Comparison of ENCODE assay signal across 8 mouse cellular contexts in genomic region chr19:10710088-10710511, GRCm38 (mm10). TPM values are rescaled to one million over a fixed set of nuclear protein-coding genes. Genes with fewer than 3 reads are reported as not detected.
A peak's percentile ranks its signal among the peaks of the same experiment; 100 is the strongest.
DNase-seq lines count a peak whose midpoint lies in the region; ATAC-seq lines count a peak whose summit lies in the region.

No protein-coding gene starts in this region.

- DNase-seq in R1 (ENCODE audit: low read depth, low spot score) = peak; percentile 41
- DNase-seq in cerebellum, postnatal 10 days = peak; percentile 91 to 95
- peak; percentile 56 to 81 for DNase-seq in frontal cortex, adult 2 months (ENCODE audit: extremely low spot score in 1 of 2, low spot score in 1 of 2)
- peak; percentile 77 for DNase-seq in layer of hippocampus, adult 9-11 months
- DNase-seq in lung, postnatal 10 days = peak; percentile 74
- peak; percentile 71 to 82 for DNase-seq in right cerebral cortex, adult 2 months (ENCODE audit: low spot score in 2 of 2)
- no peak for DNase-seq in ovary, postnatal 10 days (ENCODE audit: low spot score)

- no peak overlapping the region for H3K4me2 ChIP-seq in hindbrain, embryonic 12.5 days (replicated peaks)

- H3K9me3 ChIP-seq in hindbrain, embryonic 12.5 days (replicated peaks) = no peaks in the 10 kb centered on the region

- peaks cover 46% of the 10 kb centered on the region for H3K36me3 ChIP-seq in hindbrain, embryonic 12.5 days

- peak overlapping the region; percentile 86 for H3K27ac ChIP-seq in hindbrain, embryonic 12.5 days

- H3K27me3 ChIP-seq in hindbrain, embryonic 12.5 days = no peaks in the 10 kb centered on the region

- 68% methylated on average over 9 of the region's 9 CpGs for WGBS in hindbrain, embryonic 12.5 days

- ATAC-seq in hindbrain, embryonic 12.5 days (ENCODE audit: low FRiP score) = peak; percentile 48

- H3K4me3 ChIP-seq in hindbrain, embryonic 12.5 days = no peak overlapping the region

- H3K9ac ChIP-seq in hindbrain, embryonic 12.5 days = no peak overlapping the region

- peaks cover 20% of the 10 kb centered on the region for H3K4me1 ChIP-seq in hindbrain, embryonic 12.5 days

RNA-seq across cellular contexts. Expression of gene Vps37c, which starts 21.6 kb away (rescaled TPM):
- polyA plus RNA-seq in frontal cortex, adult 2 months (2012; rRNA removed) = 22.6 and 25.1 TPM in 2 replicates
- 36.6 and 37.5 TPM in 2 replicates for polyA plus RNA-seq in hindbrain, embryonic 12.5 days (2016; fragmentation: Nextera tagmentation; extraction: Ambion mirVana)

RNA-seq across cellular contexts. Expression of gene Cd5, which starts 28.7 kb away (rescaled TPM):
- 0.14 and 0.17 TPM in 2 replicates for polyA plus RNA-seq in frontal cortex, adult 2 months (2012; rRNA removed)
- 0.17 and 0.31 TPM in 2 replicates for polyA plus RNA-seq in hindbrain, embryonic 12.5 days (2016; fragmentation: Nextera tagmentation; extraction: Ambion mirVana)

RNA-seq across cellular contexts. Expression of gene Pga5, which starts 32.2 kb away (rescaled TPM):
- polyA plus RNA-seq in frontal cortex, adult 2 months (2012; rRNA removed) = 0.17 and 0.46 TPM in 2 replicates
- polyA plus RNA-seq in hindbrain, embryonic 12.5 days (2016; fragmentation: Nextera tagmentation; extraction: Ambion mirVana) = not detected in 2 replicates
